Mouse (Mus musculus): ENCODE measurements around the gene 2900092C05Rik. TPM values are rescaled to one million over a fixed set of nuclear protein-coding genes. Genes with fewer than 3 reads are reported as not detected.
A peak's percentile ranks its signal among the peaks of the same experiment; 100 is the strongest.

2900092C05Rik gene
- not detected in 2 replicates for total RNA-seq (2012; rRNA removed)
- total RNA-seq (2014; rRNA removed), result not detected in 2 replicates
- not detected in 2 replicates for polyA plus RNA-seq (2012; ENCODE audit: insufficient read length, low read depth)

DNA sequence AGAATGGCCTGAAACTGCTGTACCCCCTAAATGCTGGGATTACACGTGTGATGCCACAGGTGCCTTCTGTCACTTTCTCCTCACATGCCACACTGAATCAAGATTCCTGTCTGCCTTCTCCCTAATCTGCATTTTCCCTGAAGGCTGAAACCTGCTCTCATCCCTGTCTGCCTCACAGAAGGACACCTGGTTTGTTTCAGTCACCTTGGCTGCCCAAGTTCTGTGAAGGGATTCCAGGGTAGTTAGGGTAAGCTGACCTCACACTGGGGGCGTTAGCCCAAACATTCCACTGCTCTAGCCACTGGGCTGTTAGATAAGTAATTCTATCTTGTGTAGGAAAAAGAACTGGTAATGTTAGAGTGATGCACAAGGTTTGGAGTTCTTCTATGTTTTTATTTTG, at the start of gene 2900092C05Rik:
TSS of gene 2900092C05Rik (plus strand) at position 301 of the 400 bp plus-strand sequence.
- Histone ChIP-seq H3K79me2 (replicated peaks; ENCODE audit: control insufficient read depth, extremely low read depth, insufficient read depth, poor library complexity, severe bottlenecking) (no peaks in the 10 kb centered on the region), H3K36me3 (replicated peaks in 1 of 2; ENCODE audit: control insufficient read depth in 1 of 2, insufficient read depth in 1 of 2, low read length in 1 of 2) (no peaks in the 10 kb centered on the region), H3K9me3 (replicated peaks; ENCODE audit: low read length) (no peaks in the 10 kb centered on the region), H3K27ac (ENCODE audit: insufficient read depth, low read depth) (no peak within 1 kb of the TSS), H3K4me2 (ENCODE audit: insufficient read depth, low read depth, poor library complexity, severe bottlenecking) (no peak within 1 kb of the TSS), H3K27me3 (replicated peaks) (peaks cover 27% of the 10 kb centered on the region), H3K4me3 (replicated peaks in 1 of 3; ENCODE audit: low read depth in 2 of 3, low read length in 2 of 3, poor library complexity in 1 of 3) (no peak within 1 kb of the TSS), H3K4me1 (ENCODE audit: control insufficient read depth in 1 of 2, insufficient read depth in 2 of 2) (no peaks in the 10 kb centered on the region), H3K9ac (ENCODE audit: insufficient read depth, low read depth) (no peak within 1 kb of the TSS)
- dilution Hi-C loops (cut with MboI; ENCODE audit: extremely low pct_ligation_motif_present, extremely low pct_unique_long_range_greater_than_20kb, low sequenced_read_pairs), result no loop called here
- no peak for DNase-seq (ENCODE audit: extremely low read depth)
- TF ChIP-seq USF2 (conservative IDR thresholded peaks at IDR 0.05; ENCODE audit: low read depth, low read length) (no peak), POLR2A (IDR thresholded peaks at IDR 0.05; ENCODE audit: low read depth, low read length) (no peak), POLR2AphosphoS2 (IDR thresholded peaks at IDR 0.05; ENCODE audit: low read depth, low read length) (no peak), SMC3 (IDR thresholded peaks at IDR 0.05; ENCODE audit: low read depth, low read length) (no peak), KAT2A (IDR thresholded peaks at IDR 0.05; ENCODE audit: insufficient replicate concordance, low read length) (no peak), ZKSCAN1 (IDR thresholded peaks at IDR 0.05; ENCODE audit: borderline replicate concordance, low read depth, low read length) (no peak), ELF1 (IDR thresholded peaks at IDR 0.05; ENCODE audit: low read depth, low read length) (no peak), RCOR1 (conservative IDR thresholded peaks at IDR 0.05; ENCODE audit: low read depth, low read length) (no peak), TBP (conservative IDR thresholded peaks at IDR 0.05; ENCODE audit: low read depth, low read length) (no peak), JUN (IDR thresholded peaks at IDR 0.05; ENCODE audit: insufficient read depth, low read depth, low read length) (no peak), MXI1 (IDR thresholded peaks at IDR 0.05; ENCODE audit: low read depth, low read length) (no peak), USF1 (IDR thresholded peaks at IDR 0.05; ENCODE audit: low read depth, low read length) (no peak), TCF12 (IDR thresholded peaks at IDR 0.05; ENCODE audit: low read depth, low read length) (no peak), E2F4 (IDR thresholded peaks at IDR 0.05; ENCODE audit: insufficient replicate concordance, low read depth, low read length) (no peak), CHD1 (IDR thresholded peaks at IDR 0.05; ENCODE audit: low read depth, low read length) (no peak), ZC3H11A (IDR thresholded peaks at IDR 0.05; ENCODE audit: low read depth, low read length) (no peak)
- in situ Hi-C loops (cut with MboI; ENCODE audit: low pct_ligation_motif_present, low pct_unique_long_range_greater_than_20kb, low sequenced_read_pairs), result no loop called here

DNA sequence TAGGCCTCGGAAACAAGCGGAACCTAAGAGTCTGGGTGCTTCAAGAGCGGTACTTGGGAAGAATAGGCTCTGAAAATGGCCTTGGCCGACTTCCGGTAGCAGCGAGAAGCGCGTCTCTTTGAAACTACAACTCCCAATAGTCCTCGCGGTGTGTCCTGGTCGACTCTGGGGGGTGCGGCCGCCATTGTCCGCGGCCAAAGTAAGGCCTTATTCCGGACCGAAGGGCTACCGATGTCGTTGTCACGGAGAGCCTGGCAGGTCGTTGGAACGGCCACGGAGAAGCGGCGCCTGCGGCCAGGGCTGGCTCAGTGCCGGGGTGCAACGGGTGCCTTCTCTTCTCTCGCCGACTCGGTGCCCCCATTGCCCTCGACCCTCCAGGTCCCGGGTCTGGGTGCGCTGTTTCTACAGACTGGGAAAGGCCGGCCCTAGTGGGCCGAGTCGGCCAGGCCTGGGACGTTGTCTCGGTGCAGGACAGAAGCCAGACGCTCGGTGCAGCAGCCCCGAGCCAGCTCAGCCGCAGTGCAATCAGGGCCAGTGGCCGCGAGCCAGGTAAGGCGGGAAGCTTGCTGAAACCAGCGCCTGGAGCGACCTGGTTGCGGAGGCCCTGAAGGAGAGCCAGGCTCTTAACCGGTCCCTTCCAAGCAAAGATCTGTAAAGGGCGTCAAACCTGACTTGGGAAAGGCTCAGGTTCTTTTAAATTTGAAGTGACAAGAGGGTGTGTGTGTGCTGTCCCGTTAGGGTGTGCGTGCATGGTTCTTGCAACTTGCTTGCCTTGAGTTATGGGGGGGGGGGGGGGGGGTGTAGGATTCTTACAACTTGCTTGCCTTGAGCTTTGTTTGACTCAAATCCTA, 33.9 kb upstream of the 2900092C05Rik start, which contains the start of gene Zfp606:
TSS of gene Zfp606 (plus strand) at position 136 of the 851 bp plus-strand sequence.
- H3K9me3 ChIP-seq (replicated peaks; ENCODE audit: low read length), result no peaks in the 10 kb centered on the region
- H3K4me3 ChIP-seq (replicated peaks in 1 of 3; ENCODE audit: low read depth in 2 of 3, low read length in 2 of 3, poor library complexity in 1 of 3), result peak within 1 kb of the TSS; percentile 84 to 96 (median 85)
- dilution Hi-C loops (cut with MboI; ENCODE audit: extremely low pct_ligation_motif_present, extremely low pct_unique_long_range_greater_than_20kb, low sequenced_read_pairs), result no loop called here
- no peaks in the 10 kb centered on the region for H3K27me3 ChIP-seq (replicated peaks)
- H3K79me2 ChIP-seq (replicated peaks; ENCODE audit: control insufficient read depth, extremely low read depth, insufficient read depth, poor library complexity, severe bottlenecking), result peaks cover 11% of the 10 kb centered on the region
- peak within 1 kb of the TSS; percentile 8; the same call in 1 of the 2 replicates for H3K27ac ChIP-seq (ENCODE audit: insufficient read depth, low read depth)
- H3K4me2 ChIP-seq (ENCODE audit: insufficient read depth, low read depth, poor library complexity, severe bottlenecking), result peak within 1 kb of the TSS; percentile 96
- no peaks in the 10 kb centered on the region; a peak in 2 of 4 replicates for H3K4me1 ChIP-seq (ENCODE audit: control insufficient read depth in 1 of 2, insufficient read depth in 2 of 2)
- peaks cover 19 to 22% of the 10 kb centered on the region in 2 experiments for H3K36me3 ChIP-seq (replicated peaks in 1 of 2; ENCODE audit: control insufficient read depth in 1 of 2, insufficient read depth in 1 of 2, low read length in 1 of 2)
- DNase-seq (ENCODE audit: extremely low read depth), result peak; percentile 89
- peak within 1 kb of the TSS; percentile 92 for H3K9ac ChIP-seq (ENCODE audit: insufficient read depth, low read depth)
- in situ Hi-C loops (cut with MboI; ENCODE audit: low pct_ligation_motif_present, low pct_unique_long_range_greater_than_20kb, low sequenced_read_pairs), result loop anchor here (25.0 kb wide), 1 partner anchor 534 kb away; the partner anchor contains the start of gene Zbtb45
- TF ChIP-seq NELFE (IDR thresholded peaks at IDR 0.05; ENCODE audit: low read depth, low read length), result peak; percentile 44; the same call in 1 of the 2 replicates
- TF ChIP-seq GABPA (IDR thresholded peaks at IDR 0.05; ENCODE audit: insufficient replicate concordance, low read depth, low read length), result no peak; the same call in 1 of the 2 replicates
- peak; percentile 27; the same call in 1 of the 2 replicates for TF ChIP-seq TCF12 (IDR thresholded peaks at IDR 0.05; ENCODE audit: low read depth, low read length)
- TF ChIP-seq ZMIZ1 (IDR thresholded peaks at IDR 0.05; ENCODE audit: low read depth, low read length), result no peak
- TF ChIP-seq ETS1 (conservative IDR thresholded peaks at IDR 0.05; ENCODE audit: low read depth, low read length), result no peak
- no peak for TF ChIP-seq BHLHE40 (IDR thresholded peaks at IDR 0.05; ENCODE audit: low read depth, low read length)
- no peak for TF ChIP-seq POLR2AphosphoS2 (IDR thresholded peaks at IDR 0.05; ENCODE audit: low read depth, low read length)
- TF ChIP-seq TBP (conservative IDR thresholded peaks at IDR 0.05; ENCODE audit: low read depth, low read length), result peak; percentile 64; the same call in 1 of the 2 replicates
- TF ChIP-seq CHD1 (IDR thresholded peaks at IDR 0.05; ENCODE audit: low read depth, low read length), result no peak
- peak; percentile 22; the same call in 1 of the 2 replicates for TF ChIP-seq IRF4 (IDR thresholded peaks at IDR 0.05; ENCODE audit: low read depth, low read length)
- 0 out of 2 replicates have a peak, but pooled peaks have one; percentile 33 for TF ChIP-seq MAX (IDR thresholded peaks at IDR 0.05; ENCODE audit: low read length)
- TF ChIP-seq RAD21 (IDR thresholded peaks at IDR 0.05; ENCODE audit: low read depth, low read length), result no peak
- no peak for TF ChIP-seq JUN (IDR thresholded peaks at IDR 0.05; ENCODE audit: insufficient read depth, low read depth, low read length)
- TF ChIP-seq MYC (IDR thresholded peaks at IDR 0.05; ENCODE audit: low read depth, low read length), result no peak
- no peak for TF ChIP-seq JUND (conservative IDR thresholded peaks at IDR 0.05; ENCODE audit: low read depth, low read length)
- TF ChIP-seq UBTF (IDR thresholded peaks at IDR 0.05; ENCODE audit: low read depth, low read length), result peak; percentile 58; the same call in 1 of the 2 replicates
- TF ChIP-seq CHD2 (IDR thresholded peaks at IDR 0.05; ENCODE audit: low read length), result 0 out of 2 replicates have a peak, but pooled peaks have one; percentile 10
- TF ChIP-seq ZKSCAN1 (IDR thresholded peaks at IDR 0.05; ENCODE audit: borderline replicate concordance, low read depth, low read length), result no peak

All from CH12.LX (cell line).